Mouse (Mus musculus): ENCODE measurements around the gene Acer1.

GRCm38 (mm10) chr17:56981049-56981448, 877 bp downstream of the Acer1 start:
- TF ChIP-seq CTCF (conservative IDR thresholded peaks at IDR 0.05; ENCODE audit: low read length) = no peak
- TF ChIP-seq POU5F1 (IDR thresholded peaks at IDR 0.05; ENCODE audit: borderline replicate concordance, low read length) = no peak

Measured in E14TG2a.4 (cell line).